Mouse (Mus musculus): ENCODE measurements around the gene Ccdc71l. TPM values are rescaled to one million over a fixed set of nuclear protein-coding genes. Genes with fewer than 3 reads are reported as not detected.

Ccdc71l gene
- 12.2 and 13.3 TPM in 2 replicates for polyA plus RNA-seq (2016; fragmentation: Nextera tagmentation; extraction: Ambion mirVana)

DNA sequence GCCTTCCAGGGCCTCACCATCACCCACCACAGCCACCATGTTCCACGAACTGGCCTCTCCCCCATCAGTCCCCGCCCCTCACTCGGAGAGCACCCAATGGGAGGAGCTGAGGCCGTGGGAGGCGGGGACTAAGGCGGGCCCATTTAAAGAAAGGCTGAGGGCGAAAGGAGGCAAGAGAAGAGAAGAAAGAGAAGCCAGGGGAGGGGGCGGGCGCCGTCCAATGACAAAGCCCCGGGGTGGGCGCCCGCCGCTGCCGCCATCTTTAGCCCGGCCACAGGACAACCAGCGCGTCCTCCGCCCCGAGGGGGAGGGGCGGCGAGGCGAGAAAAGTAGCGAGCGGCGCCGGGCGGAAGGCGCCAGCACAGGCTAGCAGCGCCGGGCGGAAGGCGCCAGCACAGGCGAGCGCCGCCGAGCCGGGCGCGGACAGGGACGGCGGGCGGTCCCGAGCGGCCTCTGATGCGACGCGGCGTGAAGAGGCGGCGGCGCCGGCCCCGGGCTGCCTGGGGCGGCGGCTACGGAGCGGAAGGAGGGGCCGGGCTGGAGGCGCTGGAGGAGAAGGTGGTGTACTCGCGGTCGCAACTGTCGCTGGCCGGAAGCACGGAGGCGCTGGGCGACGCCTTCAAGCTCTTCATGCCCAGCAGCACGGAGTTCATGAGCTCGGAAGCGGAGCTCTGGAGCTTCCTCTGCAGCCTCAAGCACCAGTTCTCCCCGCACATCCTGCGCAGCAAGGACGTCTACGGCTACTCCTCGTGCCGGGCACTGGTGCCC lies at the start of gene Ccdc71l:
TSS of gene Ccdc71l (plus strand) at position 177 of the 768 bp plus-strand sequence.
- peaks cover 31% of the 10 kb centered on the region for H3K4me1 ChIP-seq
- 1% methylated on average over 67 of the region's 78 CpGs for WGBS (ENCODE audit: insufficient replicate concordance)
- H3K9ac ChIP-seq = peak within 1 kb of the TSS; percentile 98
- peak within 1 kb of the TSS; percentile 64 for H3K4me2 ChIP-seq
- peaks cover 16% of the 10 kb centered on the region for H3K36me3 ChIP-seq
- peak within 1 kb of the TSS; percentile 99 for H3K27ac ChIP-seq
- no peaks in the 10 kb centered on the region for H3K9me3 ChIP-seq (replicated peaks)
- H3K27me3 ChIP-seq (replicated peaks) = no peaks in the 10 kb centered on the region
- ATAC-seq = peak; percentile 84
- H3K4me3 ChIP-seq = peak within 1 kb of the TSS; percentile 87

DNA sequence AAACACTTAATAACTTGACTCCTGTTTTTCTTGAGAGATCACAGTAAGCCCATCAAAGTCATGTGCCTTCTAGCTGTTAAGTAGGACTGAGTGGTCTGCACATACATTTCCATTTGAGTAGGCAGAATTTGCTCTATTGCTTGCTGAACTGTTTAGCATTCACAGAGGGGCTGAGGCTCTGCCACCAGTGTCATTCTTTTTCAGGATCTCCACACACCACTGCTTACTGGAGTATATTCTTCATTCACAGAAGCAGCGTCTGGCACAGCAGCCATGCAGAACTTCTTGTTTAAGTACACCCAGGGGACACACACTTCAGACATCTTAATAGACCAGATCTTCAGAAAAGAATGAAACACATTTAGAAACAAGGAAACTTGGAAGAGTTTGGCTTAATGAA lies 39.4 kb upstream of the Ccdc71l start:
- Histone ChIP-seq H3K27ac (no peak overlapping the region), H3K27me3 (replicated peaks) (no peaks in the 10 kb centered on the region), H3K4me1 (0 out of 2 replicates have a peak, but pooled peaks cover 4% of the 10 kb centered on the region), H3K4me2 (no peak overlapping the region), H3K4me3 (no peak overlapping the region), H3K9ac (no peak overlapping the region), H3K9me3 (replicated peaks) (no peaks in the 10 kb centered on the region), H3K36me3 (no peaks in the 10 kb centered on the region)
- WGBS (ENCODE audit: insufficient replicate concordance) = 54% methylated on average over 1 of the region's 1 CpGs
- no peak for ATAC-seq

DNA sequence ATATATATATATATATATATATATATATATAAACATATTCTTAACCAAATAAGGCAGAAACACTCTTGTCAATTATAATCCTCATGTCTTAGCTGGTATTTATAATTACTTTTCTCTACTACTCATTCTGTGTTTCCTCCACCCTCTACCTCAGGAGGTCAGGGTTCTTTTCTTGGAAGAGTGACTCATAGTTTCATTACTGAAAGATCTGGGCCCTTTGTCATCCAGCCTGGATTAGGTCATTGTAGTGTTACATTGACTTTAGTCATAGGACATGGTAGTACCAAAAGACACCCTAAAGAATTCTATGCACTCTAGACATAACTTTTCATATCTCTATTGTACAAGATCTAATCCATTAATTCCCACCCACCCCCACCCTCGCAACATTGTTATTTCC lies 35.0 kb upstream of the Ccdc71l start:
- 72% methylated on average over 1 of the region's 1 CpGs for WGBS (ENCODE audit: insufficient replicate concordance)
- ATAC-seq = no peak

DNA sequence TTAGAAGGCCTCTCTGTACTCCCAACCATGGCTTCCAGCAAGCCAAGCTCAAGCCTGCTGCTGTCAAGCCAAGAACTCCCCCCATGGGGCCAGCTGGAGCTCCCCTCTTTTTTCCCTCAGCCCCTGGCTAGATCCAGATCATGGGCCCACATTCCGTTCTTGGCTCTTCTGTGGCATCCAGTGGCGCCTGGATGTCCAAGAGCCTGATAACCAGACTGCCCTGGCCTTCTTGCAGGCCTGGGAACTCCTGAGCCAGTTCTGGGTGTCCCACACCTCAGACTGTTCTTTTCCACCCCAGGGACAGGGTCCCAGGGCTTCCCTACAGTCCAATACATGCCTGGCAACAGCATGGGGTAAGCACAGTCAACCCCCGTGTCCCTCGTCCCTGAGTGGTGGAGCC lies 32.4 kb upstream of the Ccdc71l start:
- 86% methylated on average over 4 of the region's 4 CpGs for WGBS (ENCODE audit: insufficient replicate concordance)
- Histone ChIP-seq H3K4me1 (peaks cover 13% of the 10 kb centered on the region), H3K9ac (no peak overlapping the region), H3K36me3 (no peaks in the 10 kb centered on the region), H3K27me3 (replicated peaks) (no peaks in the 10 kb centered on the region), H3K9me3 (replicated peaks) (no peaks in the 10 kb centered on the region), H3K4me3 (no peak overlapping the region), H3K4me2 (no peak overlapping the region), H3K27ac (no peak overlapping the region)
- ATAC-seq = no peak

More for the DNA sequence above, 35.0 kb upstream of the Ccdc71l start:
- peaks cover 14% of the 10 kb centered on the region for H3K4me1 ChIP-seq
- H3K36me3 ChIP-seq = no peaks in the 10 kb centered on the region
- H3K9me3 ChIP-seq (replicated peaks) = no peaks in the 10 kb centered on the region
- H3K4me3 ChIP-seq = no peak overlapping the region
- H3K9ac ChIP-seq = no peak overlapping the region
- H3K27ac ChIP-seq = no peak overlapping the region
- no peak overlapping the region for H3K4me2 ChIP-seq
- no peaks in the 10 kb centered on the region for H3K27me3 ChIP-seq (replicated peaks)

DNA sequence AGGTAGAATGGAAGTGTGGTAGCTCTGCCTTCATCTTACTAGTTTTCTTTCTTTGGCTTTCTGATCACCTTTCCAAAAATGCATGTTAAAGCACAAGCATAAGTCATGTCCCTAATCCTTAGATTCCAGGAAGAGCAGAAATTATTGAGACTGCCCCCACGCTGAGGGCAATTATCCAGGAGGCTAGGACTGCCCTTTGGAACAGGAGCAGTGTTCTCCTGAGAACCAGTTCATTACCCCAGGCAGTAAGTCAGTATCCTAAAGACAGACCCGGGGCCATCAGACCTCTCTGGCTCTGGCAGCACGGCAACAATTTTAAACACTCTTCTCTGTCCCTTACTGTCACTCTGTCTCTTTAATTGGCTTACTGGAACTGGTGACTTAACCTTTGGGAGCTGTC lies 30.0 kb upstream of the Ccdc71l start:
- Histone ChIP-seq H3K4me3 (no peak overlapping the region), H3K9me3 (replicated peaks) (no peaks in the 10 kb centered on the region), H3K4me2 (no peak overlapping the region), H3K9ac (no peak overlapping the region), H3K36me3 (no peaks in the 10 kb centered on the region), H3K27ac (no peak overlapping the region), H3K4me1 (peaks cover 29% of the 10 kb centered on the region), H3K27me3 (replicated peaks) (no peaks in the 10 kb centered on the region)
- WGBS (ENCODE audit: insufficient replicate concordance) = 69% methylated on average over 3 of the region's 3 CpGs
- no peak for ATAC-seq

DNA sequence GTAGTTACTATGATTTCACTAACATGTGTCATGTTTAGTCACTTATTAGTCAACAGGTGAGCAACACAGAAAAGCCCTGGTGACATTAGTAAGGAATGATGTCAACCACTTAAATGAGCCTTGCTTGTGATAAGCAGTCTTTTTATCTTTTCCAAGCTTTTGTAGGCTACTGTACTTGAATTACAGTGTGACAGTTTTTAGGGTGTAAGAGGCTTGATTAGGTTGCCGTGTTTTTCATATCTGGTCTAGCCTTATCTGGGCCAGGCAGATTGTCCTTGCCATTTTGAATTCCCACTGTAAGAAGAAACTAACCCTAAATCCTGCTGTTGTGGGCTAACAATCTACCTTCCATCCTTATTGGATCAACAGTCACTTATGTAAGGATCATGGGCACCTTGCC lies 26.6 kb upstream of the Ccdc71l start:
- ATAC-seq = peak; percentile 85
- peaks cover 23% of the 10 kb centered on the region for H3K4me1 ChIP-seq
- 31% methylated on average over 1 of the region's 1 CpGs for WGBS (ENCODE audit: insufficient replicate concordance)
- H3K27ac ChIP-seq = no peak overlapping the region
- no peak overlapping the region for H3K9ac ChIP-seq
- no peak overlapping the region for H3K4me3 ChIP-seq
- peak overlapping the region; percentile 16; the same call in 1 of the 2 replicates for H3K4me2 ChIP-seq
- H3K36me3 ChIP-seq = no peaks in the 10 kb centered on the region
- no peaks in the 10 kb centered on the region for H3K27me3 ChIP-seq (replicated peaks)
- H3K9me3 ChIP-seq (replicated peaks) = 0 out of 2 replicates have a peak, but pooled peaks cover 4% of the 10 kb centered on the region

DNA sequence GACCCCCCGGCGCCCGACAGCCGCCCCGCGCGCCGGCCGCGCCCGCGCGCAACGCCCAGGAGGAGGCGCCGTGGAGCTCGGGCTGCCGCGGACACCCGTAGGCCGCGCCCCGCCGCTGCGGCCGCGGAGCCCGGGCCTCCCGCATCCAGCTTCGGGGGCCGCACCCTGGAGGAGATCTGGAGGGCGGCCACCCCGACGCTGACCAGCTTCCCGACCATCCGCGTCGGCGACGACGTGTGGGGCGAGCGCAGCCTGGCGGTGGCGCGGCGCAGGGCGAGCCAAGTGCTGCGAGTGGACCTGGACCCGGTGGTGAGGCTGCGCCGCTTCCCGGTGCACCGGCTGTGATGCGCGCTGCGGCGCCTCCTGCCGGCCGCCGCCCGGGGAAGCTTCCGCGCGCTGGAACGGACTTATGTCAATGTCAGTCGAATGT lies 807 bp downstream of the Ccdc71l start:
- Histone ChIP-seq H3K27ac (peak overlapping the region; percentile 99), H3K4me1 (peaks cover 37% of the 10 kb centered on the region), H3K36me3 (peaks cover 16% of the 10 kb centered on the region), H3K9me3 (replicated peaks) (no peaks in the 10 kb centered on the region), H3K9ac (peak overlapping the region; percentile 98), H3K4me2 (peak overlapping the region; percentile 64), H3K4me3 (peak overlapping the region; percentile 87), H3K27me3 (replicated peaks) (no peaks in the 10 kb centered on the region)
- ATAC-seq = peak; percentile 83
- WGBS (ENCODE audit: insufficient replicate concordance) = under 1% methylated on average over 66 of the region's 67 CpGs

DNA sequence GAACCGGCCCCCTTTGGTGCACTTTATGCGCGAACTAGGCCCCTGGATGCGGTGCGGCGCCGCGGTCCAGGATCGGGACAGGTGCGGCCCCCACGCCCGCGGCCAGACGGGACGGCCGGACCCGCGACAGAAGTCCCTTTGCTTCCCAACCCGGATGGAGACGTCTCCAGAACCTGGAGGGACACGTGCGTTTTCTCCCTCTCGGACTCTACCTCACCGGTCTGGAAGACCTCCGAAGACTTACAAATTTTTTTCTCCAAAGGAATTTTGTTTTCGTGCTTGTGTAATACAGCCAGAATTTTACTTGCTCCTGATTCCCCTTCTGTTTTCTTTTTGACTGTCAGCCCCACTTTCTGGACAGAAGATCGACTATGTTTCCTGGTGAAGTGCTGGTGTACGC lies 1.2 kb downstream of the Ccdc71l start:
- Histone ChIP-seq H3K4me2 (peak overlapping the region; percentile 64), H3K36me3 (peaks cover 16% of the 10 kb centered on the region), H3K9ac (peak overlapping the region; percentile 98), H3K4me3 (peak overlapping the region; percentile 87), H3K27ac (peak overlapping the region; percentile 99), H3K9me3 (replicated peaks) (no peaks in the 10 kb centered on the region), H3K27me3 (replicated peaks) (no peaks in the 10 kb centered on the region), H3K4me1 (peaks cover 41% of the 10 kb centered on the region)
- no peak for ATAC-seq
- 1% methylated on average over 28 of the region's 28 CpGs for WGBS (ENCODE audit: insufficient replicate concordance)

DNA sequence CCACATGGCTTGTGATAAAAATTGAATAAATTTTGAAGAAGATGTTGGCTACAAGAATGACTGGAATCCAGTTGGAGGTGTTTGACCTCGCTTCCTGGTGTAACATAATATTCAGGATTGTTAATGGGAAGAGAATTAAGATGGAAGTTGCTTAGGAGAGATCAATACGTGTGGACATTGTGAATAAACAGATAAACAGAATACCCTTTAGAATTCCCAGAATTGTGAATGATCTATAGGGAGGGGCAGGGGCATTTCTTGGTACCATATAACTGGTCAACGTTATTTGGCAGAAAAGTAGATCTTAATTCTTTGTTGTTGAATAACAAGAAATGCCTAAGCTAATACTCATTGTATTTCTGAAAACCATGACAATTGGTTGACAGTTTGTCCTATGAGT lies 2.0 kb downstream of the Ccdc71l start:
- Histone ChIP-seq H3K4me1 (peaks cover 41% of the 10 kb centered on the region), H3K27me3 (replicated peaks) (no peaks in the 10 kb centered on the region), H3K9ac (peak overlapping the region; percentile 98), H3K4me2 (peak overlapping the region; percentile 64), H3K9me3 (replicated peaks) (no peaks in the 10 kb centered on the region), H3K4me3 (peak overlapping the region; percentile 87), H3K36me3 (peaks cover 16% of the 10 kb centered on the region), H3K27ac (peak overlapping the region; percentile 57)
- 31% methylated on average over 3 of the region's 3 CpGs for WGBS (ENCODE audit: insufficient replicate concordance)
- no peak for ATAC-seq

DNA sequence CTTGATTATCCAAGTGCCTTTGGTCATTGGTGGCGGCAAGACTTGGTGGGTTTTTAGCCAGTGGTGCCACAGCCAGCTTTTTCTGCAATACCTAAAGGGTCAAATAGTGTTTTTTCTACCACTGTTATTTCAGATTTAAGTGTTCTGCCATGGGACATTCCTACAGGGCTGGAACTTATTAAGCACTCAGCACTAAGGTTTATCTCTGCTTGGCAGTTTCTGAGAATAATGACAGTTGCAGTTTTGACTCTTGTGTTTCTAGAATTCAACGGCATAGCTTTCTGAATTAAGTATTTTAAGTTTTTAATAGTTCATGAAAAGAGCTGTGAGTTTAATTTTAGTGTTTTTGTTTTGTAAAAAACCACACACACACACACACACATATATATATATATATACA lies 2.5 kb downstream of the Ccdc71l start:
- 55% methylated on average over 2 of the region's 2 CpGs for WGBS (ENCODE audit: insufficient replicate concordance)
- Histone ChIP-seq H3K27me3 (replicated peaks) (no peaks in the 10 kb centered on the region), H3K36me3 (peaks cover 16% of the 10 kb centered on the region), H3K9ac (peak overlapping the region; percentile 98), H3K9me3 (replicated peaks) (no peaks in the 10 kb centered on the region), H3K27ac (peak overlapping the region; percentile 66), H3K4me2 (peak overlapping the region; percentile 64), H3K4me3 (peak overlapping the region; percentile 87), H3K4me1 (peaks cover 41% of the 10 kb centered on the region)
- ATAC-seq = no peak

DNA sequence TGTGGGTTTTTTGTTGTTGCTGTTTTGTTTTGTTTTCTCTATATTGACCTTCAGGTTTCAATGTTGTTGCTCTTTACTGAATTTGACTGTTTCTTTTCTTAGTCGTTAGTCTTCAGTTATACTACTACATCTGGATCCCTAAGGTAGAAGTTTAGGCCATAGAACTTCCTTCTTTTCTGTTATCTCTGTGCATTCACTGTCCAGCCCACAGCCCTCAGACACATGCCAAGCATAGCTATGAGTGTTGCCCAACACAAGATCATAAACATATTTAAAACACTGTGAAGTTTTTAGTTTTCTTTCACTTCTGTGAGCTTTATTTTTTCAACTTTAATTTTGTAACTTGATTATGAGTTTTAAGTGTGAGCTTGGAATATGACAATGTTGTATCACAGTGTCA lies 41.0 kb downstream of the Ccdc71l start:
- ATAC-seq = no peak
- no peak overlapping the region for H3K9ac ChIP-seq
- H3K4me1 ChIP-seq = no peaks in the 10 kb centered on the region
- no peaks in the 10 kb centered on the region for H3K36me3 ChIP-seq
- H3K9me3 ChIP-seq (replicated peaks) = no peaks in the 10 kb centered on the region
- H3K4me3 ChIP-seq = no peak overlapping the region
- no peak overlapping the region for H3K4me2 ChIP-seq
- 31% methylated on average over 1 of the region's 1 CpGs for WGBS (ENCODE audit: insufficient replicate concordance)
- no peaks in the 10 kb centered on the region for H3K27me3 ChIP-seq (replicated peaks)
- no peak overlapping the region for H3K27ac ChIP-seq

DNA sequence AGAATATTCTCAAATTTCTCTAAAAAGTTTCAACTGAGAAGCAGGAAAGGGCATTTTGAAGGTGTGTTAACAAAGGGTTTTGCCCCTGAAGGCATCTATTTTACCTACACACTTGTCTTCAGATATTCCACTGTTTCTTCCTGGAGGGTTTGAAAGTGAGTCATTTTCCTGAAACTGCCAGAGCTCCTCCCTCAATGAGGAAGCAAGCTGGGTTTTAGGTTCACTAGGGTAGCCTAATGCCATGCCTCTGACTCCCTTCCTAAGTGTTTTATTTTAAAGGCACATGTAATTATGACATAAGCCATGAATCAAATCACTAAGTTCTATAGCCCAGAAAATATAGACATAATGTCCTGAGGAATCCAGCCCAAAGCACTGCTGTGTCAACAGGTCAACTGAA lies 49.3 kb downstream of the Ccdc71l start:
- no peaks in the 10 kb centered on the region for H3K4me1 ChIP-seq
- ATAC-seq = no peak
- H3K4me2 ChIP-seq = no peak overlapping the region
- no peaks in the 10 kb centered on the region for H3K9me3 ChIP-seq (replicated peaks)
- no peak overlapping the region for H3K4me3 ChIP-seq
- H3K27me3 ChIP-seq (replicated peaks) = no peaks in the 10 kb centered on the region
- H3K36me3 ChIP-seq = no peaks in the 10 kb centered on the region
- H3K9ac ChIP-seq = no peak overlapping the region
- no peak overlapping the region for H3K27ac ChIP-seq
